Mouse (Mus musculus): Measurements from ENCODE around the gene Defa25. TPM values are rescaled to one million over a fixed set of nuclear protein-coding genes. Genes with fewer than 3 reads are reported as not detected.

The Defa25 gene
- not detected in 2 replicates for polyA plus RNA-seq (2012; rRNA removed; ENCODE audit: low replicate concordance)

GRCm38 (mm10) chr8:21084142-21084541, at the start of gene Defa25:
Defa25 (plus strand) TSS chr8:21084442.

DNA sequence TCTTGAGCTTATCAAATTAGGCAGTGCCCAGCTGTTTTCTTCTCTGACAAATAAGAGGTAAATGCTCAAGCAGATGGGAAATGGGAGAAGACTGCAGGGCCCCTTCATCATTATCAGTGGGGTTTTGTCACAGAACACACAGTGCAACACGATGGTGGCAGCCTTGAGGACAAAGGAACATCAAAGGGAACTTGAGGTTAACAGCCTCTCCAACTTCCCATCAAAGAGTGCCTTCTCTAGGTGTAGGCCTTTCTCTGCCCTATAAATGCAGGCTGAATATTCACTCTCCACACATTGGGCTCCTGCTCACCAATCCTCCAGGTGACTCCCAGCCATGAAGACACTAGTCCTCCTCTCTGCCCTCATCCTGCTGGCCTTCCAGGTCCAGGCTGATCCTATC, 29.5 kb upstream of the Defa25 start, which contains the start of gene Defa23:
Defa23 (plus strand) TSS at position 301 of the 400 bp plus-strand sequence.

DNA sequence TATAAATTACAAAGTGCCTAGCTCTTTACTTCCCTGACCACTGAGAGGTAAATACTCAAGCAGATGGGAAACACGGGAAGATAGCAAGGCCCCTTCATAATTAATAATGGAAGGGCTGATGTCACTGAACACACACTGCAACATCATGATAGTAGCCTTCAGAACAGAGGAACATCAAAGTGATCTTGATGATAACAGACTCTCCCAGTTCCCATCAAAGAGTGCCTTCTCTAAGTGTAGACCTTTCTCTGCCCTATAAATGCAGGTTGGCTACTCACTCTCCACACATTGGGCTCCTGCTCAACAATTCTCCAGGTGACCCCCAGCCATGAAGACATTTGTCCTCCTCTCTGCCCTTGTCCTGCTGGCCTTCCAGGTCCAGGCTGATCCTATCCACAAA, 19.5 kb upstream of the Defa25 start, which contains the start of gene Defa35:
Defa35 (plus strand) TSS at position 301 of the 400 bp plus-strand sequence.

GRCm38 (mm10) chr8:21095950-21096349, 11.7 kb downstream of the Defa25 start, which contains the start of gene Gm14851:
Gm14851 (minus strand) TSS chr8:21096050.

DNA sequence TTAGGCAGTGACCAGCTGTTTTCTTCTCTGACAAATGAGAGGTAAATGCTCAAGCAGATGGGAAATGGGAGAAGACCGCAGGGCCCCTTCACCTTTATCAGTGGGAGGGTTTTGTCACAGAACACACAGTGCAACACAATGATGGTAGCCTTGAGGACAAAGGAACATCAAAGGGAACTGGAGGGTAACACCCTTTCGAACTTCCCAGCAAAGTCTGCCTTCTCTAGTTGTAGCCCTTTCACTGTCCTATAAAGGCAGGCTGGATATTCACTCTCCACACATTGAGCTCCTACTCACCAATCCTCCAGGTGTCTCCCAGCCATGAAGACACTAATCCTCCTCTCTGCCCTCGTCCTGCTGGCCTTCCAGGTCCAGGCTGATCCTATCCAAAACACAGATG, 50.1 kb downstream of the Defa25 start, which contains the start of gene Defa30:
Defa30 (plus strand) TSS at position 301 of the 400 bp plus-strand sequence.

Other genes with a start within 250 kb of the Defa25 start
- not detected in 2 replicates for gene Defb33, start 191.8 kb upstream of the Defa25 start, polyA plus RNA-seq (2012; rRNA removed; ENCODE audit: low replicate concordance)
- gene Gm15056, start 181.8 kb upstream of the Defa25 start, polyA plus RNA-seq (2012; rRNA removed; ENCODE audit: low replicate concordance): not detected in 2 replicates
- gene Gm6040, start 162.4 kb upstream of the Defa25 start, polyA plus RNA-seq (2012; rRNA removed; ENCODE audit: low replicate concordance): not detected in 2 replicates
- not detected in 2 replicates for gene AY761185, start 139.7 kb upstream of the Defa25 start, polyA plus RNA-seq (2012; rRNA removed; ENCODE audit: low replicate concordance)
- gene Defa21, start 58.9 kb upstream of the Defa25 start, polyA plus RNA-seq (2012; rRNA removed; ENCODE audit: low replicate concordance): 14.3 TPM in 1 of 2 replicates, not detected in the other
- 192 and 728 TPM in 2 replicates for gene Defa23, start 29.4 kb upstream of the Defa25 start, polyA plus RNA-seq (2012; rRNA removed; ENCODE audit: low replicate concordance)
- 6.8 and 56.6 TPM in 2 replicates for gene Defa35, start 19.4 kb upstream of the Defa25 start, polyA plus RNA-seq (2012; rRNA removed; ENCODE audit: low replicate concordance)
- 15.7 and 126 TPM in 2 replicates for gene Gm14851, start 11.6 kb downstream of the Defa25 start, polyA plus RNA-seq (2012; rRNA removed; ENCODE audit: low replicate concordance)
- 70.6 and 73.6 TPM in 2 replicates for gene Defa30, start 50.2 kb downstream of the Defa25 start, polyA plus RNA-seq (2012; rRNA removed; ENCODE audit: low replicate concordance)
- gene Defa22, start 77.8 kb downstream of the Defa25 start, polyA plus RNA-seq (2012; rRNA removed; ENCODE audit: low replicate concordance): 1.9 and 10.4 TPM in 2 replicates
- gene Defa31, start 107.2 kb downstream of the Defa25 start, polyA plus RNA-seq (2012; rRNA removed; ENCODE audit: low replicate concordance): not detected in 2 replicates
- gene Gm15293, start 117.1 kb downstream of the Defa25 start, polyA plus RNA-seq (2012; rRNA removed; ENCODE audit: low replicate concordance): 0.56 and 2.0 TPM in 2 replicates
- gene Gm15292, start 165.3 kb downstream of the Defa25 start, polyA plus RNA-seq (2012; rRNA removed; ENCODE audit: low replicate concordance): 0.77 and 20.8 TPM in 2 replicates
- not detected in 2 replicates for gene Defa27, start 231.1 kb downstream of the Defa25 start, polyA plus RNA-seq (2012; rRNA removed; ENCODE audit: low replicate concordance)
- gene Defa29, start 242.6 kb downstream of the Defa25 start, polyA plus RNA-seq (2012; rRNA removed; ENCODE audit: low replicate concordance): 87.2 and 348 TPM in 2 replicates